Mouse (Mus musculus) erythroblast, embryonic 14.5 days (primary cell): ENCODE data around the gene Atp13a5. TPM values are rescaled to one million over a fixed set of nuclear protein-coding genes. Genes with fewer than 3 reads are reported as not detected.

ENCODE experiments used
- H3K27me3 ChIP-seq: 2 replicates; pipeline ENCODE4 v1.6.1; 2012; ENCODE audit warnings: inconsistent platforms; ENCODE audit not compliant: control insufficient read depth
- H3K36me3 ChIP-seq: 2 replicates; pipeline ENCODE4 v1.6.1; 2012; ENCODE audit warnings: mild to moderate bottlenecking, inconsistent platforms; ENCODE audit not compliant: control insufficient read depth
- H3K4me1 ChIP-seq: 2 replicates; pipeline ENCODE4 v1.6.1; 2012; ENCODE audit warnings: inconsistent platforms; ENCODE audit not compliant: control insufficient read depth
- H3K4me3 ChIP-seq: replicated peaks from 2 replicates; pipeline ENCODE3; 2012; ENCODE audit warnings: moderate library complexity, mild to moderate bottlenecking, inconsistent platforms
- H3K9me3 ChIP-seq: 2 replicates; pipeline ENCODE4 v1.6.1; 2012; ENCODE audit warnings: low read length, inconsistent platforms, mixed read lengths; ENCODE audit not compliant: control insufficient read depth
- GATA1 ChIP-seq: IDR thresholded peaks from 2 replicates; pipeline ENCODE4 v1.6.1; 2012; ENCODE audit warnings: low read length, inconsistent platforms, mixed read lengths
- TAL1 ChIP-seq: IDR thresholded peaks from 3 replicates; pipeline ENCODE4 v1.6.1; 2012; ENCODE audit warnings: low read length, inconsistent platforms, mixed read lengths
- polyA plus RNA-seq: library from polyadenylated mRNA; stranded (reverse); fragments of >175 nt; gene quantifications from 2 replicates; pipeline ENCODE4 v1.2.3, GENCODE M21; 2012

Atp13a5 gene
- polyA plus RNA-seq, 1 experiment = not detected

DNA sequence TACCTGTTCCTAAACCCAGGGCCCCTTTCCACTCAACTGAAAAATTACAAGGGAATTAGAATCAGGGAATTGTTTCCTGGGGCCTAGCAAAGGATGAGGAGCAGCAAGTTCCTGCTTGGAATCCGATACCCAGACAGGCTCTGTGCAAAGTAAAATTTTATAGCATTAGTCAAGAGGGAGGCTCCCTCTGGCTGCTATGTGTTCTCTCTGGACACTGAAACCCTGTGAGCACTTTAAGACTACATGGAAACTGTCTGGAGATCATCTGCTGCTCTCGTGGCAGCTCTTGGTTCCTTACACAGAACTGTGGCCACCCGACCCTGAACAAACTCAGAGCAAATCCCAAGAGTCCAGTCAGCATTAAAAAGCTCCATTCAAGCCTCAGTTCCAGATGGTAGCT, 50.6 kb downstream of the Atp13a5 start:
- H3K4me3 ChIP-seq = no peak overlapping the region
- no peaks in the 10 kb centered on the region for H3K27me3 ChIP-seq
- no peaks in the 10 kb centered on the region for H3K4me1 ChIP-seq
- no peaks in the 10 kb centered on the region for H3K9me3 ChIP-seq
- no peak for TF ChIP-seq TAL1
- no peak for TF ChIP-seq GATA1
- H3K36me3 ChIP-seq = no peaks in the 10 kb centered on the region

DNA sequence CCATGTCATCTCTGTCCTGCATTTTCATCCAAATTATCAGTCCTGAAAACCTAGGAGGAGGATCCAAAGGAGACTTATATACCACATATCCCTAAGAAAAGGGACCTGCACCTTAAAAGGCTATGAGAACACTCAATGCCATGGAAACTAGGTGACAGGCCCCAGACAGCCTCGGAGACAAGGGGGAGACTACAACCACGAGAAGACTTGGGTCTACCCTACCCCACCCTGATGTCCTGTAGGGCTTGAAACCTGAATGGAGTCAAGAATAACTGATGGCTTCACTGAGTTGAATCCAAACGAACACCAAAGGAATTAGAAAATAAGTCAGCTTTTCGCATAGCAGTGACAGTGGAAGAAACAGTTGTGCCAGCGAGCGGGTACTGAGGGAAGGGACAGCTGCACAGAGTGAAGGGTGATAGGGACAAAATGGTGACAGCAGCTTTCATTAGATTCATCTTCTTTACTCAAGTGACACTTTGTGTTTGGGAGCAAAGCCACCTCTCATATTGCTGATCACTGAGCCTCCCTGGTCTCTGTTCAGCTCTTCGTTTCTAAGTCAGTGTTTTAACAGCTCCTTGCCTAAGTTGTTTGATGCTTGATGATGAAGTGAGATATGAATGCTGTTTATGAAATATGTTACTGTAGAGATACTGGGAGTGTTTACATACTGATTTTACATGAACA, 53.2 kb downstream of the Atp13a5 start:
- Histone ChIP-seq H3K27me3 (no peaks in the 10 kb centered on the region), H3K36me3 (no peaks in the 10 kb centered on the region), H3K4me3 (no peak overlapping the region), H3K4me1 (no peaks in the 10 kb centered on the region), H3K9me3 (no peaks in the 10 kb centered on the region)
- TF ChIP-seq GATA1 (no peak), TAL1 (no peak)

DNA sequence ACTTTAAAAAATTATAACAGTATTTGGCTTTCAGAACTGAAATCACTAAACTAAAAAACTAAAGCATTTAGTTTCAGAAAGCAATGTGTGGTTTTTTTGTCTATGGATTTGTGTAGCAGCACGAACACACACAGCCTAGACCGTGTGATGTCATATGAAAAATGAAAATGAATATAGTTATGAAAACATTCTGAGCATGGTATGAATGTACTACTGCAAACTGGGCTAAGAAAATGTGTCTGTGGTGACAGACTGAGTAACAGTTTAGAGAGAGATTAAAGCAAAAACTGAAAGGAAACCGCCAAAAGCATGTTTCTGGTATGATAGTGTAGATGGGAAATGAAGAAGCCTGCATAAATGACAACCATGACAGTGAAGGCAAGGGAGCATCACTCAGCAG, 57.8 kb downstream of the Atp13a5 start:
- no peaks in the 10 kb centered on the region for H3K4me1 ChIP-seq
- no peaks in the 10 kb centered on the region for H3K27me3 ChIP-seq
- no peak overlapping the region for H3K4me3 ChIP-seq
- no peaks in the 10 kb centered on the region for H3K9me3 ChIP-seq
- H3K36me3 ChIP-seq = no peaks in the 10 kb centered on the region
- TF ChIP-seq TAL1 = no peak
- no peak for TF ChIP-seq GATA1

DNA sequence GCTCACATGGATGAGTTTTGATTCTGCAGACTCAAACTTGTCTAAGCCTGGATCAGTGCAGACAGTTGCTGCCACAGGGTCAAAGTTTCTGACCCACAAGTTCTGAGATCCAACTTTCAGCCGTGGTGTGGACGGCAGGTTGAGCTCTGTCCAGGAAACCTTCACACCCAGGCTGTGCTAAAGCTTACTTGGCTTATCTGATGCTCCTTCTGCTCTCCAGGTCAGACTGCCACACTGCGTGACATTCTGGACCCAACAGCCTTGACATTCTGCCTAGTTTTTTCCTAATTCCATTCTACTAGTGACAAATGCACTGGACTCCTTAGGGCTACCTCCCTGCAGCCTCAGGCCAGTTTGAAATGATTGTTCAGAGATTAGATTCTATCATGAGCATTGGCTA, 63.1 kb downstream of the Atp13a5 start:
- Histone ChIP-seq H3K4me3 (no peak overlapping the region), H3K4me1 (no peaks in the 10 kb centered on the region), H3K36me3 (no peaks in the 10 kb centered on the region), H3K9me3 (peaks cover 7% of the 10 kb centered on the region), H3K27me3 (no peaks in the 10 kb centered on the region)
- no peak for TF ChIP-seq GATA1
- no peak for TF ChIP-seq TAL1

GRCm38 (mm10) chr16:29314991-29315390, 63.5 kb downstream of the Atp13a5 start:
- no peaks in the 10 kb centered on the region for H3K36me3 ChIP-seq
- no peaks in the 10 kb centered on the region for H3K4me1 ChIP-seq
- no peaks in the 10 kb centered on the region for H3K27me3 ChIP-seq
- no peak overlapping the region for H3K4me3 ChIP-seq
- no peak for TF ChIP-seq TAL1
- H3K9me3 ChIP-seq = peaks cover 7% of the 10 kb centered on the region

DNA sequence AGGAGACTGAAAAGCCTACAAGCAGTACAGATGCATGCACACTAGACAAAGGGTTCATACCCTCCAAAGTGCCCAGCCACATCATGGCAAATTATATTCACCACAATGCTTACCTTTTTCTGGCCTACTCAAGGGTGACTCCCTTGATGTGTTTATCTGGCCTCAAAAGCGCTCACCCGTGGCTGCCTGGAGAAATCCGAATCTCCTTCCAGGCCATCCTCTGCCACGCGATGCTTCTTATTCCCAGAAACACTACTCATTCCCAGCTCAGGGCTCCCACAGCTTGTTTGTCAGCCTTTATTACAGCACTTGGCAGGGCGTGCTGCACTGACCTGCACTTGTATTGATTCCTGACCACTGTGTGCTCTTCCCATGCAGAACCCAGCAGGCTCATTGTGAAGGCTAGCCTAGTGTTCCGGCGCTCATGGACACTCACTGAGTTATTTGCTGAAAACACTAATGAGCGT, 80.9 kb downstream of the Atp13a5 start:
- H3K4me1 ChIP-seq = no peaks in the 10 kb centered on the region
- no peaks in the 10 kb centered on the region for H3K36me3 ChIP-seq
- H3K9me3 ChIP-seq = no peaks in the 10 kb centered on the region; the same call in 1 of the 2 replicates
- TF ChIP-seq GATA1 (no peak), TAL1 (no peak)
- no peak overlapping the region for H3K4me3 ChIP-seq
- no peaks in the 10 kb centered on the region for H3K27me3 ChIP-seq

- Histone ChIP-seq H3K4me1 (no peaks in the 10 kb centered on the region), H3K27me3 (no peaks in the 10 kb centered on the region), H3K4me3 (no peak overlapping the region), H3K9me3 (peaks cover 21% of the 10 kb centered on the region), H3K36me3 (no peaks in the 10 kb centered on the region)
- TF ChIP-seq TAL1 = no peak
- no peak for TF ChIP-seq GATA1
Measured at GRCm38 (mm10) chr16:29280691-29281090, 97.8 kb downstream of the Atp13a5 start.

- Histone ChIP-seq H3K4me3 (no peak overlapping the region), H3K9me3 (peaks cover 11% of the 10 kb centered on the region), H3K4me1 (no peaks in the 10 kb centered on the region), H3K36me3 (no peaks in the 10 kb centered on the region), H3K27me3 (no peaks in the 10 kb centered on the region)
- TF ChIP-seq GATA1 (no peak), TAL1 (no peak)
Measured at GRCm38 (mm10) chr16:29254325-29254724, 124.2 kb downstream of the Atp13a5 start.

DNA sequence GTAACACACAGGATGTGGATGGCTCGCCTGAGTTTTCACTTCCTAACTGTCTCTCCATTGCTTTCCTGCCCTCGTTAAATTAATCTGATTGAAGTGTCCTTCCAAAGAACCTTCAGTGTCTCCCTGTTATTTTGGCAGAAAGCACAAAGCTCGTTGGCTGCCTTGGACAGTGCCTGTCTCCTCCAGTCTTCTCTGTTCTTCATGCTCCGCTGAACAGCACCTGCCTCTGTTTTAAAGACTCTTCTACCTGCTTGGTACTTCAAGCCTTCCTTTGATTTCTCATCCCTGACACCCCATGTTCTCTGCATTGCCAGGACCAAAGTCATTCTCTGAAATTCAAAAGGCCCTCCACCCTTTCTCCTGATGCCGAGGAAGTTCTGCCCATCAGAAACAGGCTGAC, 142.6 kb downstream of the Atp13a5 start:
- Histone ChIP-seq H3K4me1 (no peaks in the 10 kb centered on the region), H3K36me3 (no peaks in the 10 kb centered on the region), H3K27me3 (no peaks in the 10 kb centered on the region), H3K4me3 (no peak overlapping the region), H3K9me3 (peaks cover 7% of the 10 kb centered on the region; the same call in 1 of the 2 replicates)
- TF ChIP-seq TAL1 = no peak
- no peak for TF ChIP-seq GATA1
